Comparison of ENCODE assay signal across 7 mouse cellular contexts in genomic region chr17:74020526-74021203, GRCm38 (mm10). TPM values are rescaled to one million over a fixed set of nuclear protein-coding genes. Genes with fewer than 3 reads are reported as not detected.
DNase-seq lines count a peak whose midpoint lies in the region; ATAC-seq and TF ChIP-seq lines count a peak whose summit lies in the region.

No protein-coding gene starts in this region.

- peak; percentile 89 for ATAC-seq in granulocyte monocyte progenitor cell, adult 5-6 weeks (replicated peaks; ENCODE audit: poor library complexity, severe bottlenecking)
- peak; percentile 59 for ATAC-seq in intestine, postnatal 0 days
- peak; percentile 87 for ATAC-seq in midbrain, embryonic 15.5 days (replicated peaks)

- H3K4me2 ChIP-seq in intestine, postnatal 0 days (replicated peaks; ENCODE audit: low read depth) = no peak overlapping the region
- H3K4me2 ChIP-seq in midbrain, embryonic 15.5 days = peak overlapping the region; percentile 35

- no peaks in the 10 kb centered on the region for H3K9me3 ChIP-seq in intestine, postnatal 0 days (ENCODE audit: control insufficient read depth)
- H3K9me3 ChIP-seq in midbrain, embryonic 15.5 days = no peaks in the 10 kb centered on the region

- H3K4me3 ChIP-seq in intestine, postnatal 0 days (ENCODE audit: low read depth, low read length) = no peak overlapping the region
- no peak overlapping the region for H3K4me3 ChIP-seq in midbrain, embryonic 15.5 days

- H3K9ac ChIP-seq in intestine, postnatal 0 days (ENCODE audit: low read depth, low read length) = no peak overlapping the region
- no peak overlapping the region for H3K9ac ChIP-seq in midbrain, embryonic 15.5 days

- H3K27me3 ChIP-seq in intestine, postnatal 0 days (replicated peaks; ENCODE audit: control insufficient read depth, insufficient read depth, low read length) = no peaks in the 10 kb centered on the region
- H3K27me3 ChIP-seq in midbrain, embryonic 15.5 days (replicated peaks) = no peaks in the 10 kb centered on the region

- WGBS in intestine, postnatal 0 days = 33% methylated on average over 8 of the region's 8 CpGs
- 38% methylated on average over 8 of the region's 8 CpGs for WGBS in midbrain, embryonic 15.5 days

- TF ChIP-seq CTCF in intestine, postnatal 0 days (IDR thresholded peaks at IDR 0.05; ENCODE audit: low read depth) = peak; percentile 97

- no peaks in the 10 kb centered on the region for H3K36me3 ChIP-seq in intestine, postnatal 0 days (ENCODE audit: control insufficient read depth, insufficient read depth)
- H3K36me3 ChIP-seq in midbrain, embryonic 15.5 days (replicated peaks) = no peaks in the 10 kb centered on the region

- H3K27ac ChIP-seq in intestine, postnatal 0 days (ENCODE audit: low read depth, low read length) = no peak overlapping the region
- H3K27ac ChIP-seq in midbrain, embryonic 15.5 days = no peak overlapping the region

- DNase-seq in adrenal gland, postnatal 10 days = peak; percentile 89
- peak; percentile 85 for DNase-seq in embryo, embryonic 9.5 days (ENCODE audit: extremely low spot score)
- DNase-seq in left cerebral cortex, postnatal 36 days (ENCODE audit: low spot score in 2 of 2) = peak; percentile 66 to 82
- peak; percentile 29 to 75 for DNase-seq in spleen, adult 18-20 months

- H3K4me1 ChIP-seq in intestine, postnatal 0 days (replicated peaks; ENCODE audit: control insufficient read depth, insufficient read depth, low read length) = no peaks in the 10 kb centered on the region
- H3K4me1 ChIP-seq in midbrain, embryonic 15.5 days = no peaks in the 10 kb centered on the region

- intact Hi-C loops in left cerebral cortex, postnatal 36 days (cut with DNase I) = loop anchor here (5.0 kb wide), 1 partner anchor 277 kb away; the partner anchor contains the start of gene Memo1

RNA-seq across cellular contexts. Expression of gene Srd5a2, which starts 27.1 kb away (rescaled TPM):
- total RNA-seq in adrenal gland, postnatal 10 days (2021) = 10 to 100 TPM; 23.5 to 35.6 TPM
- not detected in 2 replicates for total RNA-seq in granulocyte monocyte progenitor cell, adult 5-6 weeks (2014; fragmentation: Nextera tagmentation)
- total RNA-seq in granulocyte monocyte progenitor cell, adult 5-6 weeks (2017) = not detected in 2 replicates
- polyA plus RNA-seq in intestine, postnatal 0 days (2015; fragmentation: Nextera tagmentation; extraction: Ambion mirVana) = not detected in 2 replicates
- under 1 TPM in 1 of 2 experiments, not detected in 1; 0.32 TPM for total RNA-seq in left cerebral cortex, postnatal 36 days (2021)
- 0.10 and 0.14 TPM in 2 replicates for polyA plus RNA-seq in midbrain, embryonic 15.5 days (2015; fragmentation: Nextera tagmentation; extraction: Ambion mirVana)

Comparison
In these comparisons a context has a peak if more than half of its experiments do, and no peak if none do; other contexts are left out.
1. RNA of gene Srd5a2, which starts 27.1 kb away (total RNA-seq): 23.5 to 35.6 TPM in adrenal gland, postnatal 10 days; 0.32 TPM in left cerebral cortex, postnatal 36 days and not detected in granulocyte monocyte progenitor cell, adult 5-6 weeks; every median in the first group is over 10 times any median in the second.
2. Peak in every context shown above with its lines, with median percentiles within 50 percentile points of each other: DNase-seq and ATAC-seq.